Mouse (Mus musculus): ENCODE results near the gene Bbs5.
A peak's percentile ranks its signal among the peaks of the same experiment; 100 is the strongest.
"Not testable (repeated sequence)": the region's sequence is repeated elsewhere in the genome, so short reads cannot be mapped to it uniquely, and the experiment has no call there.

The Bbs5 gene

DNA sequence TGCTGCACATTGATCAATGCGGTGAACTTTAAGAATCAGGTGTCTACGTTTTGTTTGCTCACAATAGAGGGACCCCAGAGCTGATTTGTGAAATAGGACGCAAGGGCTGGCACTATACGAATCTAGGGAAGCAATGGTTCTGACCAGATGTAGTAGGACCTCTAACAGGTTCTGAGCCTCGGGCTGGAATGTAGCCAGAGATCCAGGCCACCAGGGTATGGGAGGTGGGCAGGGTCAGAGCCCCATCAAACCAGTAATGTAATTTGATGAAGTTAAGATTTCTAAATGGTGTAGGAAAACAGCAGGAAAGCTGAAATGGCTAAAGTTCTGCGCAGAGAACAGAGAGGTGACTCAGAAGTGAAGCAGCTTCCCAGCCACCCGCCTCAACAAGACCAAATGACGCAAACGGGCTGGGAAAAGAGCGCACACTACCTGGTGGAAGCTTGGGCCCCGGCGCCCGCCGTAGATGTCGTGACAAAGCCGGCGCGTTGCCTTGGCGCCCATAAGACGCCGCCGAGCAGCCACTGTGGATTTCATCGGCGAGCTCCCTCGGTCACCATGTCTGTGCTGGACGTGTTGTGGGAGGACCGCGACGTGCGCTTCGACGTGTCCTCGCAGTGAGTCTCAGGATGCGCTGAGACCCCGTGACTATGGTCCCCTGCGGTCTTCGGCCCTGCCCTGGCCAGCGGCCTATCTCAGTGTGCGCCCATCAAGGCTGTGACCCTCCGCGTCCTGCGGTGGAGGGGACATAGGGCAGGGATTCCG lies at the start of gene Bbs5:
Bbs5 (plus strand) TSS at position 446 of the 765 bp plus-strand sequence.
- peak; percentile 88 for DNase-seq (ENCODE audit: low spot score)

DNA sequence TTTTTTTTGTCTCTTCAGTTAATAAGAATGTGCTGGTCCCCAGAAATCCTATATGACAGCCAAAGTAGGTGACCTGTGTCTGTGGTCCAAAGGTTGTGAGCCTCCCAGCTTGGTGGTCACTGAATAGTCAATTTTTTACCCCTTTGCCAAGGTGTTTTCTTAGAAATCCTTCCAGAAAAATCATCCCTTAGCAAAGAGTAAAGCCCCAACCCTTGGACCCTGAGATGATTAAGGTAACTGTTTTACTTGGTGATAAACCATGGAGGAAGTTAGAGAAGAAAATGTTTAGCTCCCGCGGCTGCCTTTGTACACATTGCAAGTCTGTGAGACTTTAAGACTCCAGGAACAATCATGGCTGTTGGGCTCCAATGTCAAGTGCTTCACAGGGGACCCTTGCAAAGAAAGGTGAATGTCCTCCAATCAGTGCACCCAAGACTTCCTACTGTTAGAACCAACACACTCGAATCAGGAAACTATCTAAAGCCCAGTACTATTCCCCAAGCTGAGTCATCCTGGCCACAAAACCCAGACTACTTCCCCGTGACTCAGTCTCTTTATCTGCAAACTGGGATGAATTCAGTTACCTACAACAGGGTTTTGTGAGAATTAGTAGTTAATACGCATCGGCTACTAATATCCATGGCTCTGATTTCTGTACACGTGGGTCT lies 43.1 kb upstream of the Bbs5 start:
- DNase-seq (ENCODE audit: low spot score) = no peak

DNA sequence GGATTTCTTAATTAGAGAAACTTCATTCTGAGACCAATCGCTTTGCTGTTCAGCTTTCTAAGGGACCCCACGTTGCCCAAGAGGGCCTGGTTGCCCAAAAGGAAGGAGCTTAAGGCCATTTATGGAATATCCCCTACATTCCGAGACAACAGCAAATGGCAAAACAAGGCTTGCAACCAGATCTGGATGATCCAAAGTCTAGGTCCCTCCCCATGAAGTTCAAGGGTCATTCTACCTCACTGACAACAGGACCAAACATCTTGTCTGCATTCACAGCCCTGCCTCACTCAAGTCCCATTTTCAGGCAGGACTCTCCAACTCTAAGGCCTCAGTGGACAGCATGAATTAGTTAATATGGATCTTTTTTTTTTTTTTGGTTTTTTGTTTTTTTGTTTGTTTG lies 40.4 kb upstream of the Bbs5 start:
- DNase-seq (ENCODE audit: low spot score) = no peak

DNA sequence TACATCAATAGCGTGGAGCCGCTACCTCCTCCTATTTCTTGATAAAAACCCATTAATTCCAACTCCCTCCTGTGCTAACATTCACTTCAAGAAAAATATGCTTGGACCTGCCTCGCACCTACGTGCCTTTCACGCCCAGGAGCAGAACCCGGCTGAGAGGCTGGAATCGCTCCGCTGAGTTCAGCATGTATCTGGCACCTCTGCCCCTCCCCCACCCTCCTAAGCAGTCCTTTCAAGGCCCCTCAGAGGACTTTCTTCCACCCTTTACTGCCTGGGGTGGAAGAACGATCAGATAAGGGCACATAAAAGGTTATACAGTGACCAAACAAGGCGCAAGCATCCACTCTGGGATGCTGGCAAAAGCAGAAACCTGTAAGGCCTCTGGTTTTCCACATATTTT lies 34.7 kb upstream of the Bbs5 start:
- DNase-seq (ENCODE audit: low spot score) = no peak

DNA sequence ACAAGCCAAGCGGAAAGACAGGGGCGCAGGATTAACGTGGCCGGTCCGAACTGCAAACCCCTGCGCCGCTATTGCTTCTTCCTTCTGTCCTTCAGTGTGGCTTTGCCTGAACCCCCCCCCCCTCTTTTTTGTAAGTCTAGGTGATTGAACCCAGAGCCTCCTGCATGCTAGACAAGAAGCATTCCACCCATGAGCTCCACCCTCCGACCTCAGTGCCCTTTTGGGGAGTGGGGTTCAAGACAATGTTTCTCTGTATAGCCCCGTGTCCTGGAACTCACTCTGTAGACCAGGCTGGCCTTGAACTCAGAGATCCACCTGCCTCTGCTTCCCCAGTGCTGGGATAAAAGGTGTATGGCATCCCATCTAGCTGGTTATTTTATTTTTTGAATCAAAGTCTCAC lies 34.3 kb upstream of the Bbs5 start:
- no peak for DNase-seq (ENCODE audit: low spot score)

DNA sequence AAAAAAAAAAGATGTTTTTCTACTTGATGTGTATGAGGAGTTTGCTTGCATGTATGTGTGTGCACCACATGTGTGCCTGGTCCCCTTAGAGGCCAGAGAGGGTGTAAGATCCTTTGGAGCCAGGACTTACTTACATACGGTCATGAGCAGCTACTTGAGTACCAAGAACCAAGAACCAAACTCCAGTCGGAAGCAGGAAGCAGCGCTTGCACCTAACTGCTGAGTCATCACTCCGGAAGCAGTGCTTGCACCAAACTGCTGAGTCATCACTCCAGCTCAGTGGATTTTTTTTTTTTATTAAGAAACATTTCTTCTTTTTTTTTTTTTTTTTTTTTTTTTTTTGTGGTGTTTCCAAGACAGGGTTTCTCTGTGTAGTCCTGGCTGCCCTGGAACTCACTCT lies 33.7 kb upstream of the Bbs5 start:
- DNase-seq (ENCODE audit: low spot score) = no peak

DNA sequence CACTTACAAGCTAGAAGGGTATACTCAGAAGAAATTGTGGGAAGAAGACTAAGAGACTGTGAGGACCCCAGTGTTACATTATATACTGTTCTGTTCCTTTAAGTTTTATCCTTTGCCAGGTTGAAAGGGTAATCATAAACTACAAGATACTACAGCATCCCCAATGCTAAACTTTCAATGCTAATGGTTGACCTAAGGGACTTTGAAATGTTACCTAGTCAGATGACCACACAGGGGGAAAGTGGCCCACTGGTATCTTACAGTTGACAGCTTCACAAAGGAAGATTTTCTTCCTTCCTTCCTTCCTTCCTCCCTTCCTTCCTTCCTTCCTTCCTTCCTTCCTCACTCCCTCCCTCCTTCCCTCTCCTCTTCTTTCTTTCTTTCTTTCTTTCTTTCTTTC lies 28.6 kb upstream of the Bbs5 start:
- DNase-seq (ENCODE audit: low spot score) = no peak

DNA sequence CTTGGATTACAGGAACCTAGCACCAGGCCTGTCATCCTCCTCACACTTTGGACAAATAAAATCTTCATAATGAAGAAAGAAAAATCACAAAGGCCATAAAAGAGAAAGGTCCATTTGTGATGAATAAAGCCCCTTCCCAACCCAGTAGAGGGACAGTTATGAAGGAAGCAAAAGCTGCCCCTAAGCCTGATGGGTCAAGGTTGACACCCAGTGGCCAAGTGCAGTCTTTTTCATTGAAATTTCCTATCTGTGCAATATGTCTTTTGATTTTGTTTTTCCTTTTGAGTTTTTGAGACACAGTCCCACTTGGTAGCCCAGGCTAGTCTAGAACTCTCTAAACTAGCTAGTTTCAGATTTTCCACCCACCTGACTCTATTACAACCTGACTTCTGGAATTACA lies 27.7 kb upstream of the Bbs5 start:
- DNase-seq (ENCODE audit: low spot score) = no peak

DNA sequence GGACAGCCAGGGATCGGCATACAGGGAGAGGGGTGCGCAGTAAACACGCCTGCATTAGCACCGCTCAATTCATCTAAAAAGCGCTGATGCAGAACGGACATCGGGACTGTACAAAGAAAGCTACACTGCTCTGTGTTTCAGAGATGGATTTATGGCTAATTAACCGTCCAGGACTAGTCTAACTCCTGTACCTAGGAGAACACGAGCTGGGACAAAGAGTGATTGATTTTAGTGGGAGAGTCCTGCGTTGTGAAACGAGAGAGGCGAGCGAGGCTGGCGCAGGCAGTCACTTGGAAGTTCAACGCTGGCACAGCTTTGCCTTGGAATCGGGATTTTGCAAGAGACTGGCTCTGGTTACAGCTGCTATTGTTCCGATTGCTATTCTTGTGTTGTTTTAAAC lies 17.8 kb upstream of the Bbs5 start:
- no peak for DNase-seq (ENCODE audit: low spot score)

DNA sequence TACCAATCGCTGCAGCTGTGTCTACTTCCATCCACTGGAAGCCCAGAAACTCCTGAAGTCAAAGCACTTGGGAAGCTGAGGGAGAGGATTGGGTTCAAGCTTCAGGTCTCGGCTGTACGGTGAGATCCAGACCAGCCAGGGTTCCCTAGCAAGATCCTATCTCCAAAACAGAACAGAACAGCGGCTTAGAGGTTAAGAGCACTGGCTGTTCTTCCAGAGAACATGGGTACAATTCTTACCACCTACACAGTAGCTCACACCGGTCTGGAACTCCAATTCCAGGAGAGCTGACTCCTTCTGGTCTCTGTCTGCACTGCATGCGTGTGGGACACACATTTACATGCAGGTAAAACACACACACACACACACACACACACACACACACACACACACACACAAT lies 17.1 kb upstream of the Bbs5 start:
- DNase-seq (ENCODE audit: low spot score) = no peak

DNA sequence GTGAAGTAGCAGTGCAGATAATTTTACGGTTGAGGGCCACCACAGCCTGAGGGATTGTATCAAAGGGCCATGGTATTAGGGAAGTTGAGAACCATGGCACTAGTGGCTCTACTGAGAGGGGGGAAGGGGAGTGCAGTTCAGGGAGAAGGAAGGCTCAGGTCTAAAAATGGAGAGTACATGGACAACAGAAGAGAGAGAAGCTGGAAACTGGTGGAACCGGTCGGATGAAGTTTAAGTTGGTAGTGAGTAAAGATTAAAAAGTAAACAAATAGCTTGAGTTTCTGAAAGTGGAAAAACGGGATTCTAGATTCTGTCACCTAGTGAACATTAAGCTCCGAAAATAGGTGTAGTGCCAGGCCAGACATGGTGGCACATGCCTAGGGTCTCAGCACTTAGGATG lies 16.2 kb upstream of the Bbs5 start:
- DNase-seq (ENCODE audit: low spot score) = no peak

DNA sequence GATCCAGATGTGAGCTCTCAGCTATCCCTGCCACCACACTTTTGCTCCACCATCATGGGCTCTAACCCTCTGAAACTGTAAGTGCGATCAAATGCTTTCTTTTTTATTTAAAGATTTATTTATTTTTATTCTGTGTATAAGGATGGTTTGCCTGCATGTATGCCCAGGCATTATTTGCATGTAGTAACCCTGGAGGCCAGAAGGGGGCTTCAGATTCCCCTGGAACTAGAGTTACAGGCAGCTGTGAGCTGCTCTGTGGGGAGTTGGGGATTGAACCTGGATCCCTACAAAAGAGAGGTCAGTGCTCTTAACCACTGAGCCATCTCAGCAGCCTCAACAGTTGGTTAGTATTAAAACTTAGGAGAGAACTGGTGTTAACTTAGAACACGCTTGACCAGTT lies 15.5 kb upstream of the Bbs5 start:
- no peak for DNase-seq (ENCODE audit: low spot score)

DNA sequence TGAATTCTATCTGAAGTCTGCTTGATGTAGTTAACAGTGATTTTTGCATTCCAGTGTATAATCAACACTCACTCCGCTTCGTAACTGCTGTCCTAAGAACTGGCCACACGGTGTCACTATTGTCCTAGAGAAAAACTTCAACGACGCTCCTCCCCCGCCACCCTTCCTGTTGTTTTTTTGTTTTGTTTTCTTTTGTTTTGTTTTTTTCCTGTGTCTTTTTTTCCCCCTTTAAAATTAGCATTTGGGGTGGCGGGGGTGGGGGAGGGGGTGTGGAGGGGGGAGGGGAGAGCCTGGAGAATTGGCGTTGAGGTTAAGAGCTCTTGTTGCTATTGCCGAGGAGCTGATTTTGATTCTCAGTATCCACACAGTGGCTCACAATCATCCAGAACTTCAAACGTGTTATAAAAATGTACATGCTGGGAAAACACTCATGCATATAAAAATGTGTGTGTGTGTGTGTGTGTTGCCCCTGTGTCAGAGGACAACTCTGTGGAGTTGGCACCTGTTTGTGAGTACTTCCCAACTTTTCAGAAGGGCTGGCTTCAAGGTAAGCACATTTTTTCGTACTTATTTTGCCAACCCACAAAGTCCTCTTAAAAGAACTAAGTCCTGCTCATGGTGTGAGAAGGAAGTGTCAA lies 11.8 kb upstream of the Bbs5 start:
- DNase-seq (ENCODE audit: low spot score) = no peak

DNA sequence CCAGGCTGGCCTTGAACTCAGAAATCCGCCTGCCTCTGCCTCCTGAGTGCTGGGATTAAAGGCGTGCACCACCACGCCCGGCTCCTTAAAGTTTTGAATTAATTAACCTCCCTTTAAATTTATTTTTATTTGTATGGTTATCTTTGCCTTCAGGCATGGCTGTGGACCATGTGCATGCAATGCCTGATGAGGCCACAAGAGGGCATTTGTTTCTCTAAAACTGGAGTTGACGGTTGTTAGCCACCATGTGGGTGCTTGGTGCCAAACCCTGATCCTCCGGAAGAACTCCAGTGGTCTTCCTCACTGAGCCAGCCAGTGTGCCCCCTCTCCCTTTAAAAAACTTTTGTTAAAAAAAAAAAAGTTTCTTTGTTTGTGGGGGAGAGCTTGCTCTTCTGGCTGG lies 11.2 kb upstream of the Bbs5 start:
- DNase-seq (ENCODE audit: low spot score) = peak; percentile 60

DNA sequence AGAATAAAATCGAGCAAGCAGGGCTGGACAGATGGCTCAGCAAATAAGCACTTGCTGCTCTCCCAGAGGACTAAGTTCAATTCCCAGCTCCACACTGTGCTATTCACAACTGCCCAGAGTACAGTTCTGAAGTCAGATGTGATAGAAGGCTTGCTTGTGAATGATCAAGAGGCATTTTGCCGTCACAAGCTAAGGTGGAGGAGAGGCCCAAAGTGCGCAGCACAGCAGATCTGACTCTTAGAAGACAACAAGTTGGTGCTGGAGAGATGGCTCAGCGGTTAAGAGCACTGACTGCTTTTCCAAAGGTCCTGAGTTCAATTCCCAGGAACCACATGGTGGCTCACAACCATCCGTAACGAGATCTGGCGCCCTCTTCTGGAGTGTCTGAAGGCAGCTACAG lies 9.0 kb upstream of the Bbs5 start:
- DNase-seq (ENCODE audit: low spot score) = not testable (repeated sequence)

DNA sequence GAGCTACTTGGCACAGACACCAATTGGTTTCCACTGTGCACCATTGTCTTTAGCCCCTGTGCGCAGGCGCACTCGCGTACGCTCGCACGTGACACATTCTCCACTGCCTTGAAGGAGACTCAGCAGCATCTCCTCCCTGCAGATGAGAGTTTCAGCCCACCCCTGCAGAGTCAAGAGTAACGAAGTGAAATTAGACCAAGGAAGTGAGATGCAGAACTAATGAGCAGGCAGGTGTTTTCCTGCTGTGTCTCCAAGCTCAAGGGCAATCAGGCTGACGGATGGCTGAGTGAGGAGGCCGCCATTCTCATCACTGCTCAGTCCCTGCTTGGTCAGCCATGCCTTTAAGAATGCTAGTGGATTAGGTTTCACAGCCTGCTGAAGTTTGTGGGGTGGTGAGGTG lies 6.9 kb upstream of the Bbs5 start:
- peak; percentile 72 for DNase-seq (ENCODE audit: low spot score)

DNA sequence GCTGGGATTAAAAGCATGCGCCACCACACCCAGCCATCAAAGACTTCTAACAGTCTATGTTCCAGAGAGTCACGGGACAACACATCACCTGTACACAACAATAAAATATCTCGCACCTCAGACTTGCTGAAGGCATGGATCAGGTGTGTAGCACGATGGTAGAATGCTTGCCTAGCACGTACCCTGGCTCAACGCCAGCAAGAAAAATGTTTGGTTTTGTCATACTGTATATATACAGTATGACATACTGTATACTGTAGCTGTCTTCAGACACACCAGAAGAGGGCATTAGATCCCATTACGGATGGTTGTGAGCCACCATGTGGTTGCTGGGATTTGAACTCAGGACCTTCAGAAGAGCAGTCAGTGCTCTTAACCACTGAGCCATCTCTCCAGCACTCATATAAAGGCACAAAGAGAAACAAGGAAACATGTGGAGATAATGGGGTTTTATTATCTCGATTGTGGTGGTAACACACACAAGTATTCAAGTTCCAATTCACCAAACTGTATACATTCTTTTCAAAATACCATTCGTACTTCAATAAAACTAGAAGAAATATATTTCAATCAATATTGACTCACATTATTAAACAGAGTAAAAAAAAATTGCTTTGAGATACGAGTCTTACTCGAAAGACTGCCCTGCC lies 1.9 kb upstream of the Bbs5 start:
- DNase-seq (ENCODE audit: low spot score) = no peak

DNA sequence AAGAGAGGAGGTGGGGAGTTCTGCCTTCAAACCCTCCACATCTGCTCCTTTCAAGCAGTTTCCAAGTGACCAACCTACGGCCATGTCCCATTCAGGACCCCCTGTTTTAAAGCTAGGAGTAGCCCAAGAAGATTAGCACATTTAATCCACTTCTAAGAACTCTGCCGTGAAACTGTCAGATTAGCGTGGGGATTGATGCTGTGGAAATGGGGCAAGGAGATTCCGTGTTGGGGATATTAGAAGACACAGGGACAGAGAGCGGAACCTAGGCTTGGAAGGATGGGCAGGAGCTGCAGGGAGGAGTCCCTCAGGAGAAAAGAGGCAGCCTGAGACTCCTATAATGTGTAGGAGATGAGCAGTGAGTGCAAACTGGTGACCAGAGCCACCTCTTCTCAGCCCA lies 2.7 kb downstream of the Bbs5 start:
- no peak for DNase-seq (ENCODE audit: low spot score)

DNA sequence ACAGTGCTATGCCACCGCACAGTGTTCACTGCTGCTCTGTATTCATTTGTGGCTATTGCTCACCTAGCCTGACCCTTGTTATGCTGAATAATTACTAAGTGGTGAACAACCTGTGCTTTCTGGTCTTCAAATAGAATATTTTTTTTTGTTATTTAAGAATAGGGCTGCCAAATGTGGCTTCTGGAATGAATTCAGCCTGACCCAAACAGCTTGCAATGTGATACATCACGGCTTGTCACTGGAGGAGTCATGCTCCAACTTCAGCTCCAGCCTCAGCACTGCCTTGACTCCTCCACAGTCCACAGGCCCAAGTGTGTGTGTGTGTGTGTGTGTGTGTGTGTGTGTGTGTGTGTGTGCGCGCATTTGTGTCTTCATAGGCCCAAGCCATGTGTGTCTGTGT lies 12.4 kb downstream of the Bbs5 start:
- no peak for DNase-seq (ENCODE audit: low spot score)

DNA sequence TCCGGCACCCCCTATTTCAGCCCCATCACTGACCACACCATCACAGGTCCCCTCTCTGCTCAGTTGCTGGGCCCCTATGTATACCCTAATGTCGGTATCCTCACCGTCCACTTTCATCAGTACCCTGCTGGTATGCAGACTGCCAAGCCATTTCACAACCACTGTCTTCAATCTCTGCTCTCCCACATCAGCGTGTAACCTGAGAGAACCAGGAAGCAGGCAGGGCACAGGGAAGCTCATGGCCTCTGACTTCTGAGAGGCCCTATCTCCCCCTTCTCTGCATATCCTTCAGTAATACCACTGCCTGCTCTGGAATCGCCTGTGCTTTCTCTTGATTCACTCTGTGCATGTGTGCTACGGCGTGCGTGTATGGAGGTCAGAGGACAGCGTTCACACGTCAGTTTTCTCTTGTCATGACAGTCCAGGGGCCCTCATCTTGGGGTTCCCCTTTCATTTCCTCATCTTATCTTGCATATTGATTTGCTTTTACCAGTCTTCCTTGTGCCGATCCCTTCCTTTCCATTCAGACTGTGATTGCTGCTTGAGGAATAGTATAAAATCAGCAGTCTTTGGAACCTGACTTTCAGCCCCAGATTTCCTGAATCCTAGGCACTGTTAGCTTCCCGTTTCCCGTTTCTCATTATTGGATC lies 17.0 kb downstream of the Bbs5 start:
- DNase-seq (ENCODE audit: low spot score) = no peak

DNA sequence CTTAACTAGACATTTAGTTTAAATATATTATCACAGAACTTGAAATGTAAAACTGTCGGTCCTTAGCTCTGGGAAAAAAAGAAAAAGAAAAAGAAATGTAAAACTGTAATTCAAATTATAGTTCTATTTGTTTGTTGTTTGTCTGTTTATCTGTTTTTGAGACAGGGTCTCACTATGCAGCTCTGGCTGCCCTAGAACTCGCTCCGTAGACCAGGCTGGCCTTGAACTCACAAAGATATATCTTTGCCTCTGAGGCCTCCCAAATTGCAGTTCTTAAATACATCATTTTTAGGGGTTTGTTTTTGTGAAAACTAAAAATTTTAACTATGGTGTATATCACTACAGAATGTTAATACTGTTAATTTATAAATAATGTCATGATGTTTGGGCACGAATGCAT lies 20.7 kb downstream of the Bbs5 start:
- DNase-seq (ENCODE audit: low spot score) = no peak

DNA sequence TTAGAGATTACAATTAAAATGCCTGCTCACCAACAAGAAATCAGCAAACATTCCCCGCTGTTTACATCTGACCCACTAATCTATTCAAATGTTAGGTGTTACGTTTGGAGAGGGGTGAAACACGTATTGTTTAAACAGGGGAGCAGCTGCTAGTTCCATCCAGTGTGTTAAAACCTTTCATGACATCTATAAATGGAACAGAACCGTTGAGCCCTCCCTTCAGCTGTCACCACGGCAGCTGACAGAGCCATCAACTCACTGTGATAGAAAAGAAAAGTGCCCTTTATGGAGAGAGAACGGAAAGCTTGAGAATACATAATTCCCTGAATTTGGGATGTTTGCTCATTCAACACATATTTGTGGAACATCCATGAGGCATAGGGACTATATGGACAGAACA lies 21.4 kb downstream of the Bbs5 start:
- DNase-seq (ENCODE audit: low spot score) = no peak

DNA sequence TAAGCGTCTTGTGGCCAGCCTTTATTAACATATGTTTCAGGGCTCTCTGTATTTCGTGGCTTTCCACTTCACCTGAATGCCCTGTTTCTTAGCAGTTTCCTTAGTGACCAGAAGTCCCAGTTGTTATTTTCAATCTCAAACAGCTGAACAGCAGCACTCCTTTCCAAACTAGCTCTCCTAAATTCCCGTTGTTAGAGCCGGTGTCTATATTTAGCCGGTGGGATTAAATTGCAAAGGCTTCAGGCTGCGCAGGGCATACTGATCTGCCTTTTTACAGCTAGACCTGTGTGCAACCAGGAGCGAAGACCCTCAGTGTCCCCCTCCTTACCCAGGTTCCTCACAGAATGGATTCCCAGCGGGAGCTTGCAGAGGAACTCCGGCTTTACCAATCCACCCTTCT lies 22.9 kb downstream of the Bbs5 start, which contains the start of gene Klhl41:
Klhl41 (plus strand) TSS at position 268 of the 400 bp plus-strand sequence.
- DNase-seq (ENCODE audit: low spot score) = no peak

All from testis, postnatal 14 days (tissue).